Mouse (Mus musculus) hindbrain, embryonic 14.5 days (tissue): ENCODE measurements around the gene Gm14226. TPM values are rescaled to one million over a fixed set of nuclear protein-coding genes. Genes with fewer than 3 reads are reported as not detected.
"Not testable (repeated sequence)": the region's sequence is repeated elsewhere in the genome, so short reads cannot be mapped to it uniquely, and the experiment has no call there.

Experiments used
- ATAC-seq: fragments of 200-750 bp; cut with Nextera tagmentation; 2 replicates; pipeline ENCODE4 v1.8.0; 2017; ENCODE audit warnings: moderate number of reproducible peaks, mild to moderate bottlenecking, moderate TSS enrichment, moderate library complexity; ENCODE audit not compliant: low FRiP score
- DNase-seq: peaks from one replicate; pipeline ENCODE4 v3.0.0-alpha.2; 2015; ENCODE audit warnings: low spot score
- H3K27ac ChIP-seq: fragments of 300-500 bp; sonication (generic); 2 replicates; pipeline ENCODE4 v1.5.1; 2014; ENCODE audit warnings: mild to moderate bottlenecking, moderate library complexity
- H3K27me3 ChIP-seq: fragments of 300-500 bp; sonication (generic); 2 replicates; pipeline ENCODE4 v1.6.1; 2014; ENCODE audit warnings: mild to moderate bottlenecking, low read length, mixed read lengths; ENCODE audit not compliant: control insufficient read depth, insufficient read depth
- H3K36me3 ChIP-seq: fragments of 300-500 bp; sonication (generic); replicated peaks from 2 replicates; pipeline ENCODE4 v1.6.1; 2014; ENCODE audit not compliant: control insufficient read depth, insufficient read depth
- H3K4me1 ChIP-seq: fragments of 300-500 bp; sonication (generic); replicated peaks from 2 replicates; pipeline ENCODE4 v1.6.1; 2014; ENCODE audit warnings: antibody characterized with exemption, low read length, mixed read lengths; ENCODE audit not compliant: control insufficient read depth, insufficient read depth
- H3K4me2 ChIP-seq: fragments of 300-500 bp; sonication (generic); replicated peaks from 2 replicates; pipeline ENCODE4 v1.6.1; 2014; ENCODE audit warnings: mild to moderate bottlenecking, moderate library complexity
- H3K4me3 ChIP-seq: fragments of 300-500 bp; sonication (generic); replicated peaks from 2 replicates; pipeline ENCODE4 v1.5.1; 2014; ENCODE audit warnings: mild to moderate bottlenecking, low read length
- H3K9ac ChIP-seq: fragments of 300-500 bp; sonication (generic); 2 replicates; pipeline ENCODE4 v1.6.1; 2014
- H3K9me3 ChIP-seq: fragments of 300-500 bp; sonication (generic); 2 replicates; pipeline ENCODE4 v1.6.1; 2016; ENCODE audit warnings: low read length; ENCODE audit not compliant: control insufficient read depth
- WGBS: fragments of 180-500 bp; shearing (Covaris S2); extraction: QIAGEN DNeasy Blood & Tissue Kit; methylation state at CpG from one replicate; pipeline ENCODE4 v1.1.7; 2014; 5-methylcytosine and 5-hydroxymethylcytosine counted together
- polyA plus RNA-seq: library from polyadenylated mRNA; unstranded; fragments of >200 nt; fragmentation: Nextera tagmentation; extraction: Ambion mirVana; gene quantifications from 2 replicates; pipeline ENCODE4 v1.2.1, GENCODE M21; 2014

The Gm14226 gene
- polyA plus RNA-seq, 1 experiment from 2014 or later: not detected

DNA sequence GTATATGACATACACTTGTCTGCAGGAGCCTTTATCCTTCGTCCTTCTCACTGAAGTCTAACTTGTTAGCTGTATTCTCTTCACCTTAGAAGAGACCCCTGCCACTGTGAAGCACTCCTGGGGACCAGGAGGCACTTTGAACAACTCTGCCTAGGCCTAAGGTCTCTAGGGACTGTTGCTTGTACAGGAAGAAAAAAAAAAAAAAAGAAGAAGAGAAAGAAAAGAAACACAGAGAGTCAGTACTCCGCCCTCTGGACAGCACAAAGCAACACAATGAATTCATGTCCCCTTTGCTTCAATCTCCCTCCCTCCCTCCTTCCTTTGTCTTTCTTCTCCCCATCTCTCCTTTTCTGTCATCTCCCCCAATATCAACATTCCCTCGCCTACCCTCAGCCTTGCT lies 27.0 kb downstream of the Gm14226 start:
- 69% methylated on average over 3 of the region's 3 CpGs for WGBS
- H3K36me3 ChIP-seq: no peaks in the 10 kb centered on the region
- no peak overlapping the region for H3K4me2 ChIP-seq
- H3K27ac ChIP-seq: no peak overlapping the region
- no peak for ATAC-seq
- no peak overlapping the region for H3K4me3 ChIP-seq
- no peak for DNase-seq
- H3K4me1 ChIP-seq: peaks cover 2% of the 10 kb centered on the region; the same call in 1 of the 2 replicates
- H3K9me3 ChIP-seq: no peaks in the 10 kb centered on the region
- no peaks in the 10 kb centered on the region for H3K27me3 ChIP-seq
- H3K9ac ChIP-seq: no peak overlapping the region

- no peak for DNase-seq
- no peaks in the 10 kb centered on the region for H3K9me3 ChIP-seq
- no peak overlapping the region for H3K27ac ChIP-seq
- no peaks in the 10 kb centered on the region for H3K27me3 ChIP-seq
- WGBS: 95% methylated on average over 2 of the region's 2 CpGs
- H3K36me3 ChIP-seq: no peaks in the 10 kb centered on the region
- H3K4me2 ChIP-seq: no peak overlapping the region
- no peak overlapping the region for H3K4me3 ChIP-seq
- H3K4me1 ChIP-seq: peaks cover 11% of the 10 kb centered on the region
- H3K9ac ChIP-seq: no peak overlapping the region
- no peak for ATAC-seq
These were observed 28.7 kb downstream of the Gm14226 start for GRCm38 (mm10) chr2:155046803-155047202.

DNA sequence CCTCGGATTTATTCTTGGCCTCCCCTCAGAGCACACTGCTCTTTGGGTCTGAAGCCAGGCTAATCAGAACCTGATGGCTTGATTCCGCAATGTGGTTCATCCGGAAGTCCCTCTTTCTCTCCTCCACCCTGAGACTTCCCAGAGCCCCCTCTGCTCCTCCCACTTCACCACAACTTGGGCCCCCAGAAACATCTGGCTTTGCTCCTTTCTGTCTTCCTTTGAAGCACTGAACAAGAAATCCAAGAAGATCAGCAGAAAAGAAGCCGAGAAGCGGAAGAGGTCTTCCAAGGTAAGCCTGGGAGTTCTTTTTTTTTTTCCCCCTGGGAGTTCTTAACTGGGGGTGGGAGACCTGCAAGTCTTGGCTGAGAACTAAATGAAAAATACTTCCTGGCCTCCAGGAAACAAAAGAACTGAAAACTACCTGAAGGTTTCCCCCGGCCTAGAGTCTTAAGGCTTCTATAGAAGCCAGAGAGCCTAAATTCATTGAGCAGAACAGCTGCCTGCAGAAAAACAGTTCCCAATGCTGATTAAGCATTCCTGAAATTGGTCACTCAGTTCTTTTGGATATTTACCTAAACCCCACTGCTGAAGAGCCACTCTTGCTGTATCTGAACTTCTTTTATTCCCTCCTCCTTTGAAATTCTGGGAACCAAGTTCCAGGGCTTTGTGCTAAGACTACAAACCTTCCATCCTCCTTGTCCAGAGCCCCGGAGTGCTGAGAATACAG lies 29.5 kb downstream of the Gm14226 start:
- DNase-seq: no peak
- 69% methylated on average over 7 of the region's 7 CpGs for WGBS

DNA sequence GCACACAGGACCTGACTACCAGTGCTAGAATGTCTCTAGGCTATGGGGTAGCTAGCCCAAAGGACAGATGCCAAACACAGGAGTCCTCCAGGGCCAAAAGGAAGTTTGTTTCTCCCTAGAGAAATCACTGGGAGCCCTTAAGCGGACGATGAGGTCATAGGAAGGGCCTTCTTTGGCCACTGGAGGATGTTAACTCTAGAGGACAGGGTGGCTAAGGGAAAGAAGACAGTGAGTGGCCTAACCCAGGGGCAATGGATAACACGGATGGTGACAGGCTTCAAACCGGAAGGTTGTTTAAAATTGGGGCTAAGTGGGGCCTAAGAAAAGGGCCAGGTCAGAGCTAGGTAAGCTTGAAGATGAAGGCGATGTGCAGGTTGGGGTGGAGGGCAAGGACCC lies 32.0 kb downstream of the Gm14226 start:
- Histone ChIP-seq H3K9ac (peak overlapping the region; percentile 73), H3K36me3 (no peaks in the 10 kb centered on the region), H3K4me1 (peaks cover 11% of the 10 kb centered on the region), H3K27ac (peak overlapping the region; percentile 88), H3K27me3 (no peaks in the 10 kb centered on the region), H3K4me3 (peak overlapping the region; percentile 44), H3K4me2 (peak overlapping the region; percentile 87), H3K9me3 (no peaks in the 10 kb centered on the region)
- no peak; the same call in 1 of the 2 replicates for ATAC-seq
- DNase-seq: peak; percentile 45
- 18% methylated on average over 5 of the region's 5 CpGs for WGBS

More for the DNA sequence above, 29.5 kb downstream of the Gm14226 start:
- no peak overlapping the region for H3K27ac ChIP-seq
- H3K9ac ChIP-seq: no peak overlapping the region
- H3K4me1 ChIP-seq: peaks cover 11% of the 10 kb centered on the region
- no peaks in the 10 kb centered on the region for H3K9me3 ChIP-seq
- H3K27me3 ChIP-seq: no peaks in the 10 kb centered on the region
- ATAC-seq: no peak
- no peak overlapping the region for H3K4me3 ChIP-seq
- no peak overlapping the region for H3K4me2 ChIP-seq
- H3K36me3 ChIP-seq: no peaks in the 10 kb centered on the region

DNA sequence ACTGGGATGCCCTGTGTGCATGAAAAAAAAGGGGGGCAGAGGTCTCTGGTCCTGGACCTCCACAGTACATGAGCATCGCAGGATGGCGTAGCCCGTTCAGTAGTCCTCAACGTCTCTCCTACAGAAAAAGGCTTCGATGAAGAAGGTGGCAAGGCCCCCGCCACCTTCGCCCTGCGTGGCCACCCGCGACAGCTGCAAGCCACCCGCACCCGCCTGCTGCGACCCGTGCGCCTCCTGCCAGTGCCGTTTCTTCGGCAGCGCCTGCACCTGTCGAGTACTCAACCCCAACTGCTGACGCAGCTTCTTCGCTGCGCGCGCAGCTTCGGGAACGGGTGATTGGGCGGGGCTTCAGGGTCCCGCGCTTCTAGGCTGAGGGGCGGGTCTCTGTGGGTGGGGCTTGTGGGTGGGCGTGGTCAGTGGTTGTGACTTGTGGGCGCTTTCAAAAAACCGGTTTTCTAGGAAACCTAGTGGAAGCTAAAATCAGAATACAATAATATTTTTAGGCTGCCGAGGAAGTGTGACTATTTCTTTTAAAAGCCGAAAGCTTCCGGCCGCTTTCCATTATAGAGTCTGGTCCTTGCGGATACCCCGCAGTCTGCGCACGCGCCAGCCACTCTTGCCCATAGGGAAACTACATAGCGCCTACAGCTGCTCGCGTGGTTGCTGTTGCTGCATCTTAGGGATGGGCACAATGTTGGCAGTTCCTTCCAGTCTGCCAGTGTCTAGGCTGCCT lies 32.6 kb downstream of the Gm14226 start:
- WGBS: under 1% methylated on average over 45 of the region's 45 CpGs
- no peaks in the 10 kb centered on the region for H3K9me3 ChIP-seq
- ATAC-seq: peak; percentile 97
- H3K27ac ChIP-seq: peak overlapping the region; percentile 88
- no peaks in the 10 kb centered on the region for H3K36me3 ChIP-seq
- peak overlapping the region; percentile 44 for H3K4me3 ChIP-seq
- H3K9ac ChIP-seq: peak overlapping the region; percentile 73
- peak; percentile 99 for DNase-seq
- no peaks in the 10 kb centered on the region for H3K27me3 ChIP-seq
- H3K4me1 ChIP-seq: peaks cover 11% of the 10 kb centered on the region
- peak overlapping the region; percentile 87 for H3K4me2 ChIP-seq

GRCm38 (mm10) chr2:155051622-155052351 lies 33.7 kb downstream of the Gm14226 start:
- Histone ChIP-seq H3K4me3 (peak overlapping the region; percentile 44), H3K27ac (peak overlapping the region; percentile 88; the same call in 1 of the 2 replicates), H3K4me2 (peak overlapping the region; percentile 87), H3K36me3 (no peaks in the 10 kb centered on the region), H3K27me3 (no peaks in the 10 kb centered on the region), H3K4me1 (peaks cover 11% of the 10 kb centered on the region), H3K9me3 (no peaks in the 10 kb centered on the region), H3K9ac (peak overlapping the region; percentile 73)
- WGBS: 32% methylated on average over 9 of the region's 9 CpGs
- DNase-seq (no peak), ATAC-seq (no peak)

GRCm38 (mm10) chr2:155052681-155053080 lies 34.6 kb downstream of the Gm14226 start:
- H3K4me3 ChIP-seq: no peak overlapping the region

GRCm38 (mm10) chr2:155053512-155053911 lies 35.4 kb downstream of the Gm14226 start:
- H3K4me1 ChIP-seq: peaks cover 11% of the 10 kb centered on the region
- DNase-seq, ATAC-seq, H3K4me2 ChIP-seq, H3K9me3 ChIP-seq, H3K9ac ChIP-seq, H3K27ac ChIP-seq, H3K4me3 ChIP-seq, H3K36me3 ChIP-seq, H3K27me3 ChIP-seq: not testable (repeated sequence)
- WGBS: 91% methylated on average over 8 of the region's 8 CpGs

More at GRCm38 (mm10) chr2:155052681-155053080, 34.6 kb downstream of the Gm14226 start:
- Histone ChIP-seq H3K4me2 (no peak overlapping the region), H3K27me3 (no peaks in the 10 kb centered on the region), H3K9me3 (no peaks in the 10 kb centered on the region), H3K4me1 (peaks cover 11% of the 10 kb centered on the region), H3K36me3 (no peaks in the 10 kb centered on the region), H3K9ac (no peak overlapping the region), H3K27ac (no peak overlapping the region)
- WGBS: 91% methylated on average over 2 of the region's 2 CpGs
- no peak for DNase-seq
- no peak for ATAC-seq

GRCm38 (mm10) chr2:155054672-155055071 lies 36.6 kb downstream of the Gm14226 start:
- WGBS: 84% methylated on average over 3 of the region's 3 CpGs
- Histone ChIP-seq H3K4me1 (peaks cover 11% of the 10 kb centered on the region), H3K9me3 (no peaks in the 10 kb centered on the region), H3K9ac (no peak overlapping the region), H3K27me3 (no peaks in the 10 kb centered on the region), H3K36me3 (peaks cover 7% of the 10 kb centered on the region; the same call in 1 of the 2 replicates), H3K4me3 (no peak overlapping the region), H3K27ac (no peak overlapping the region), H3K4me2 (no peak overlapping the region)
- ATAC-seq (no peak), DNase-seq (no peak)
